Mouse (Mus musculus) cortical plate, adult 2 months (tissue): ENCODE measurements around the gene Phyh.

ENCODE experiments used
- CTCF ChIP-seq: fragments of 200-500 bp; IDR thresholded peaks from 2 replicates; pipeline ENCODE4 v1.5.1; 2011; ENCODE audit warnings: mild to moderate bottlenecking, control low read depth, low read length; ENCODE audit not compliant: insufficient read depth; ENCODE audit errors: extremely low read depth
- POLR2A ChIP-seq: fragments of 200-500 bp; IDR thresholded peaks from 2 replicates; pipeline ENCODE4 v1.6.1; 2011; ENCODE audit warnings: mild to moderate bottlenecking, low read length, control low read depth; ENCODE audit not compliant: insufficient read depth; ENCODE audit errors: extremely low read depth

- TF ChIP-seq CTCF (no peak), POLR2A (no peak)
Observed at GRCm38 (mm10) chr2:4921019-4921418, 2.2 kb downstream of the Phyh start.
